Mouse (Mus musculus) bone marrow macrophage, adult 2 months (primary cell): ENCODE data around the gene Togaram2.

Experiments
- CTCF ChIP-seq: IDR thresholded peaks from 2 replicates; pipeline ENCODE4 v1.5.1; 2012; ENCODE audit warnings: low read depth, mild to moderate bottlenecking, low read length, moderate library complexity
- POLR2A ChIP-seq: IDR thresholded peaks from 2 replicates; pipeline ENCODE4 v1.6.1; 2012; ENCODE audit warnings: mild to moderate bottlenecking, low read depth, low read length, borderline replicate concordance

- TF ChIP-seq POLR2A = no peak
- no peak for TF ChIP-seq CTCF
Observed at GRCm38 (mm10) chr17:71707715-71708114, 34.7 kb downstream of the Togaram2 start.
